Mouse (Mus musculus): ENCODE measurements around the gene Cdh16. TPM values are rescaled to one million over a fixed set of nuclear protein-coding genes. Genes with fewer than 3 reads are reported as not detected.
A peak's percentile ranks its signal among the peaks of the same experiment; 100 is the strongest.
"Not testable (repeated sequence)": the region's sequence is repeated elsewhere in the genome, so short reads cannot be mapped to it uniquely, and the experiment has no call there.

The Cdh16 gene
- polyA plus RNA-seq, 1 experiment, result not detected

DNA sequence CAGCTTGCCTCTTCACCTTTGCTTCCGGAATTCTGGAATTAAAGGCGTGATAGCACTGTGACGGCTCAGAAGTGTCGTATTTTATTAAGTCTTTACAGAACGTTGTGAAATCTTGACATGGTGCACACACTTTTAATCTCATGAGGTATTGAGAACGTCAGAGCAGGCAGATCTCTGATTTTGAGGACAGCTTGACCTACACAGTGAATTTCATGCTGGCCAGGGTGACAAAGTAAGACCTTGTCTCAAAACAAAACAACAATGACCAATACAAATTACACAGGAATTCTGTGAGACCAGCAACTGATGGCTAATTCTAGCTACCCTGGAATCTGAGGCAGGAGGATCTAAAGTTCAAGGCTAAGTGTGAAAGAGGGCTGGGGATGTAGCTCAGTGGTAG is 31.6 kb downstream of the Cdh16 start:
- Histone ChIP-seq H3K27me3 (ENCODE audit: control insufficient read depth, insufficient read depth, low read length) (no peaks in the 10 kb centered on the region), H3K4me3 (ENCODE audit: control insufficient read depth, low read depth, low read length) (no peak overlapping the region), H3K27ac (ENCODE audit: control insufficient read depth, insufficient read depth, low read depth, low read length) (no peak overlapping the region), H3K4me1 (ENCODE audit: control insufficient read depth, insufficient read depth, low read length) (peaks cover 8% of the 10 kb centered on the region), H3K36me3 (ENCODE audit: control insufficient read depth, insufficient read depth, low read length) (no peaks in the 10 kb centered on the region)
- TF ChIP-seq POLR2A (IDR thresholded peaks at IDR 0.05; ENCODE audit: control insufficient read depth, low read depth, low read length), result no peak
- TF ChIP-seq CTCF (IDR thresholded peaks at IDR 0.05; ENCODE audit: control insufficient read depth, insufficient read depth, insufficient replicate concordance, low read depth, low read length), result no peak

DNA sequence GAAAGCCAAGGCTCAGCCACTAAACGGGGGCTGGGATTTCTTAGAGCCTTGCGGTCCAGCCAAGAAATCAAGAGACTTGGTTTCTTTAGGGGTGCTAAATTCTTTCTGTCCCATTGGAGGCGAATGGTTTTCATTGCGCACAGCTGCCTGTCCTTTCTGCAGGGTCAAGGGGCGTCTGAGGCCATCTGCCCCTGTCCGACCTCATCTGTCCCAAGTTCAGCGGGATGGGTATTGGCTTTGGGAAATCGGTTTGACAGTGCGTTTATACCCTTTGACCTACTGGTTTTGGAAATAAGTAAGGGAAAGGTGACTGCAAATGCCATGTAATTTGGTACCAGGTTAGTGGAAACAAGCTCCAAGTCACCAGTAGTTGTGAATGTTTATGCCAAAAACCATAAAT is 32.3 kb downstream of the Cdh16 start:
- TF ChIP-seq CTCF (IDR thresholded peaks at IDR 0.05; ENCODE audit: control insufficient read depth, insufficient read depth, insufficient replicate concordance, low read depth, low read length) (no peak), POLR2A (IDR thresholded peaks at IDR 0.05; ENCODE audit: control insufficient read depth, low read depth, low read length) (no peak)
- no peaks in the 10 kb centered on the region for H3K36me3 ChIP-seq (ENCODE audit: control insufficient read depth, insufficient read depth, low read length)
- H3K4me1 ChIP-seq (ENCODE audit: control insufficient read depth, insufficient read depth, low read length), result peaks cover 8% of the 10 kb centered on the region
- H3K27ac ChIP-seq (ENCODE audit: control insufficient read depth, insufficient read depth, low read depth, low read length), result peak overlapping the region; percentile 91
- peak overlapping the region; percentile 97 for H3K4me3 ChIP-seq (ENCODE audit: control insufficient read depth, low read depth, low read length)
- no peaks in the 10 kb centered on the region for H3K27me3 ChIP-seq (ENCODE audit: control insufficient read depth, insufficient read depth, low read length)

DNA sequence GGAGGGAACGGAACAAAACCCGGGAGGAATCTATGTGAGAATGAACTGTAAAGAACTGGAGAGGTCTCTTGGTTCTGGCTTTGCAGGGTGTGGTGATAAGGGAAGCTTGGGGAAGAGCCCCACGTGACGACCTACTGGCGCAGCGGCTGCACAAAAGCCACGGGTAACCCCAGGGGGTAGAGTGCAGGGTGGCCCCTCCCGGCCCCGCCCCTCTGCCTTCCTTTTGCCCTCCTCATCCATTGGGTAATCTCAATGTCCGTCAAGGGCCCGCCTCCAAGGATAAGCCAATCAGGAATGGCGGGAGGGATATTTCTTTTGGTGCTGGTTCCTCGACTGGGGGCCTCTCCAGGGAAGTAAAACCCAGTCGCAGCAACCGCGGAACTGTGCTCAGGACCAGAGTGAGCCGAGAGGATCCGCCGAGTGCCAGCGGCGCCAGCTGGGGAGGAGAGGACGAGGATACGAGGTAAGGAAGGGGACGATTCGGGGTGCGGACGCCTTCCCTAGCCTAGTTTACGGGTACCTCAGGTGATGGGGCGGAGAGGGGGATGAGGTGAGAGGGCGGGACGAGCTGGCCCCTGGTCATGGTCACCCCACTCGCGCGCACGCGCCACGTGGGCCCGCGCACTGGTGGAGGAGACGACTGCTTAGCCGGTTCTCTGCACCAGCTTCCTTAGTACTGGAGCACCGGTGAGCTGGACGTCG is 32.9 kb downstream of the Cdh16 start, which contains the start of gene Pdp2:
TSS of gene Pdp2 (plus strand) at position 319 of the 702 bp plus-strand sequence.
- Histone ChIP-seq H3K4me1 (ENCODE audit: control insufficient read depth, insufficient read depth, low read length) (peaks cover 8% of the 10 kb centered on the region), H3K27me3 (ENCODE audit: control insufficient read depth, insufficient read depth, low read length) (no peaks in the 10 kb centered on the region), H3K36me3 (ENCODE audit: control insufficient read depth, insufficient read depth, low read length) (no peaks in the 10 kb centered on the region), H3K27ac (ENCODE audit: control insufficient read depth, insufficient read depth, low read depth, low read length) (peak within 1 kb of the TSS; percentile 91), H3K4me3 (ENCODE audit: control insufficient read depth, low read depth, low read length) (peak within 1 kb of the TSS; percentile 97)
- TF ChIP-seq CTCF (IDR thresholded peaks at IDR 0.05; ENCODE audit: control insufficient read depth, insufficient read depth, insufficient replicate concordance, low read depth, low read length), result no peak
- peak; percentile 68 for TF ChIP-seq POLR2A (IDR thresholded peaks at IDR 0.05; ENCODE audit: control insufficient read depth, low read depth, low read length)

DNA sequence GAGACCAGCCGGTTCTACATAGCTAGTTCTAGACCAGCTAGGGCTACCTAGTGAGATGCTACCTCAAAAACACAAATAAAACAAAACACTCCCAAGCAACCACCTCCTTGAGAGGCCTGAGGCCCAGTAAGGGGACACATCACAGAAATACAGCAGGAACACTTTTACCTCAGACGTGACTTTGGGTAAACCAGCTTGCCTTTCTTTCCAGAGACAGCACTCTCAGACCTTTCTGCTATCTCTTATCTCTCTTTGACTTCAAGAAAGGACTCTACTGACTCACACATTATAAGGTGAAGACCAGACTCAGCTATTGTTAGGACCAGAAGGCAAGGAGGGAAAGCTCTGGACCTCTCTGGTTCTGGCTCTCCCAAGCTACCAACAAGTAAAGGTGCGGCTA is 33.9 kb downstream of the Cdh16 start:
- Histone ChIP-seq H3K4me1 (ENCODE audit: control insufficient read depth, insufficient read depth, low read length) (peaks cover 8% of the 10 kb centered on the region), H3K4me3 (ENCODE audit: control insufficient read depth, low read depth, low read length) (no peak overlapping the region), H3K27me3 (ENCODE audit: control insufficient read depth, insufficient read depth, low read length) (no peaks in the 10 kb centered on the region), H3K36me3 (ENCODE audit: control insufficient read depth, insufficient read depth, low read length) (no peaks in the 10 kb centered on the region), H3K27ac (ENCODE audit: control insufficient read depth, insufficient read depth, low read depth, low read length) (no peak overlapping the region)
- TF ChIP-seq POLR2A (IDR thresholded peaks at IDR 0.05; ENCODE audit: control insufficient read depth, low read depth, low read length) (no peak), CTCF (IDR thresholded peaks at IDR 0.05; ENCODE audit: control insufficient read depth, insufficient read depth, insufficient replicate concordance, low read depth, low read length) (no peak)

DNA sequence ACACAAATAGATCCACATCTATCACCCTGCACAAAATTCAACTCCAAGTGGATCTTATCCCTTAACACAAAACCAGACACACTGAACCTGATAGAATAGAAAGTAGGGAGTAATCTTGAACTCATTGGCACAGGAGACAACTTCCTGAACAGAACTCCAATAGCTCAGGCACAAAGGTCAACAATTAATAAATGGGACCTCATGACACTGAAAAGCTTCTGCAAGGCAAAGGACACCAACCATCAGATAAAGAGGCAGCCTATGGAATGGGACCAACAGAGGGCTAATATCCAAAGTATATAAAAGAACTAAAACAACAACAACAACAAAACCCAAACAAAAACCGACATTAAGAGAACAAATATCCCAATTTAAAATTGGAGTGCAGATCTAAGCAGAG is 39.7 kb downstream of the Cdh16 start:
- TF ChIP-seq CTCF (IDR thresholded peaks at IDR 0.05; ENCODE audit: control insufficient read depth, insufficient read depth, insufficient replicate concordance, low read depth, low read length) (no peak), POLR2A (IDR thresholded peaks at IDR 0.05; ENCODE audit: control insufficient read depth, low read depth, low read length) (no peak)
- Histone ChIP-seq H3K27me3 (ENCODE audit: control insufficient read depth, insufficient read depth, low read length) (no peaks in the 10 kb centered on the region), H3K4me1 (ENCODE audit: control insufficient read depth, insufficient read depth, low read length) (no peaks in the 10 kb centered on the region)

DNA sequence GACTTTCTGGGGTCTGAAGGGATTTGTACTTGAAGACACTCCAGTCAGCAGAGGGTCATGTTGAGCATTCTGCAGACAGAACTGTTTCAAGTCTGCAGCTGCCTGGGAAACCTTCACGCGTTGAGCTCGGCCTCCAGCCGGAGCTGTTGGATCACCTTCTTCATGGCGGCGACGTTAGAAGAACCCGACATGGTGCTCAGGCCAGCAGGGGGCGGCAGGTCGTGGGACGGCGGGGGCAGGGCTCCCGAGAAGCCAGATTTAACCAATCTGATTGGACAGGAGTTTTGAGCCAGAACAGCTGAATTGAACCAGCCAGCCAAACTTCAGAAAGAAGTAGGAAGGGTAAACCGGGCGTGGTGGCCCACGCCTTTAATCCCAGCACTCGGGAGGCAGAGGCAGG is 46.6 kb downstream of the Cdh16 start:
- H3K27ac ChIP-seq (ENCODE audit: control insufficient read depth, insufficient read depth, low read depth, low read length); H3K36me3 ChIP-seq (ENCODE audit: control insufficient read depth, insufficient read depth, low read length): not testable (repeated sequence)
- TF ChIP-seq CTCF (IDR thresholded peaks at IDR 0.05; ENCODE audit: control insufficient read depth, insufficient read depth, insufficient replicate concordance, low read depth, low read length), result 0 out of 2 replicates have a peak, but pooled peaks have one; percentile 18

More for the DNA sequence above, 39.7 kb downstream of the Cdh16 start:
- no peak overlapping the region for H3K4me3 ChIP-seq (ENCODE audit: control insufficient read depth, low read depth, low read length)
- H3K36me3 ChIP-seq (ENCODE audit: control insufficient read depth, insufficient read depth, low read length), result no peaks in the 10 kb centered on the region
- H3K27ac ChIP-seq (ENCODE audit: control insufficient read depth, insufficient read depth, low read depth, low read length), result no peak overlapping the region

DNA sequence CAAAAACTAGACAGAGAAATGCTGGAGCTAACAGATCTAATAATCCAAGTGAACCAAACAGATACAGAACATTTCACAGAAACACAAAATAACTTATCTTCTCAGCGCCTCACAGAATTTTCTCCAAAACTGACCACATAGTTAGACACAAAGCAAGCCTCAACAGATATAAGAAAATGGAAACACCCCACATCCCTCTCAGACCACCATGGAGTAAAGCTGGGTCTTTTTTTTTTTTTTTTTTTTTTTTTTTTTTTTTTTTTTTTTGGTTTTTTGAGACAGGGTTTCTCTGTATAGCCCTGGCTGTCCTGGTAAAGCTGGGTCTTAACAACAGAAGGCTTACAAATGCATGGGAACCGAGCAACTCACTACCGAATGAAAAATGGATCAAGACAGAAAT is 47.4 kb downstream of the Cdh16 start:
- Histone ChIP-seq H3K4me3 (ENCODE audit: control insufficient read depth, low read depth, low read length) (no peak overlapping the region), H3K27me3 (ENCODE audit: control insufficient read depth, insufficient read depth, low read length) (no peaks in the 10 kb centered on the region), H3K36me3 (ENCODE audit: control insufficient read depth, insufficient read depth, low read length) (no peaks in the 10 kb centered on the region), H3K4me1 (ENCODE audit: control insufficient read depth, insufficient read depth, low read length) (no peaks in the 10 kb centered on the region), H3K27ac (ENCODE audit: control insufficient read depth, insufficient read depth, low read depth, low read length) (no peak overlapping the region)
- TF ChIP-seq CTCF (IDR thresholded peaks at IDR 0.05; ENCODE audit: control insufficient read depth, insufficient read depth, insufficient replicate concordance, low read depth, low read length) (no peak), POLR2A (IDR thresholded peaks at IDR 0.05; ENCODE audit: control insufficient read depth, low read depth, low read length) (no peak)

More for the DNA sequence above, 46.6 kb downstream of the Cdh16 start:
- not testable (repeated sequence) for H3K4me1 ChIP-seq (ENCODE audit: control insufficient read depth, insufficient read depth, low read length); H3K27me3 ChIP-seq (ENCODE audit: control insufficient read depth, insufficient read depth, low read length)
- H3K4me3 ChIP-seq (ENCODE audit: control insufficient read depth, low read depth, low read length), result peak overlapping the region; percentile 9; the same call in 1 of the 2 replicates
